Mouse (Mus musculus) urinary bladder, postnatal 25 days (tissue): Measurements from ENCODE around the gene Napa.
A peak's percentile ranks its signal among the peaks of the same experiment; 100 is the strongest.

ENCODE experiments used
- DNase-seq: peaks from one replicate; pipeline ENCODE4 v3.0.0; 2022; ENCODE audit warnings: low spot score

The Napa gene

DNA sequence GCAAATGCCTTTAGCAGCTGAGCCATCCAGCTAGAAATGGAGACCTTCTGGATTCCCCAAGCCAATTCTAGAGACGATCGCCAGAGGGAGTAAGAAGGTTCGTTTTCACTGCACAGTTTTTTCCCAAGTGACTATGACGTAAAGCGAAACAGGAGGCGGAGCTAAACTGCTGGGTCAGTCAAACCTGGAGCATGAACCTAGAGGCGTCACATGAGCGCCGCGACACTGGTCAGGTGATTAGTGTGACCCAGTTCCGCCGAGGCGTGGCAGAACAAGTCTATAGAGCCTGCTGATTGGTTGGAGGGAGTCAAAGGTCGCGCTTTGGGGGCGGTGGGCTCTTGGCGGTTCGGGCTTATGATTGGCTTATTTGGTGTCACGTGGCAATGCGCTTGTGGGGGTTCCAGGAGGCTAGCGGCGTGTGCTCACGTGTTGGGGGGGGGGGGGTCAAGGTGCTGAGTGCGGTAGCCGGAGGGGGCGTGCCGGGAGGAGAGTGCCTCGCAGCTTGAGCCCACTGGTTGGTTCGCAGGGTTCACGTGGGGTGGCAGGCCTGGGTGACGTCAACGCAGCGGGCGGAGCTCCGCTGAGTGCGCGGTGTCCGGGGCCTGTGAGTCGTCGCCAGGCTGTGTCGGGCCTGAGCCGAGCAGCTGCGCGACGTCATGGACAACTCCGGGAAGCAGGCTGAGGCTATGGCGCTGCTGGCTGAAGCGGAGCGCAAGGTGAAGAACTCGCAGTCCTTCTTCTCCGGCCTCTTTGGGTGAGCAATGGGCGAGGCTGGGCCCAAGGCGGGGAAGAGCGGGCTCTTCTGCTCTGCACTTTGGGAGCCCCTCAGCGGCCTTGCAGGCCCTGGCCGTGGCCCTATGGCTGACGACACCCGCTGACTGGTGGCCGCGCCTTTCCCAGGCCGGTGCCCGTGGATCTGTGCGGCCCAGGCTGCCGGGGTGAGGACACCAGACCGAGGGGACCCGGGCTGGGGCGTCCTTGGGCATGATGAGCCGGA is at the start of gene Napa:
TSS of gene Napa (plus strand) at position 438 of the 997 bp plus-strand sequence.
- DNase-seq: peak; percentile 93

DNA sequence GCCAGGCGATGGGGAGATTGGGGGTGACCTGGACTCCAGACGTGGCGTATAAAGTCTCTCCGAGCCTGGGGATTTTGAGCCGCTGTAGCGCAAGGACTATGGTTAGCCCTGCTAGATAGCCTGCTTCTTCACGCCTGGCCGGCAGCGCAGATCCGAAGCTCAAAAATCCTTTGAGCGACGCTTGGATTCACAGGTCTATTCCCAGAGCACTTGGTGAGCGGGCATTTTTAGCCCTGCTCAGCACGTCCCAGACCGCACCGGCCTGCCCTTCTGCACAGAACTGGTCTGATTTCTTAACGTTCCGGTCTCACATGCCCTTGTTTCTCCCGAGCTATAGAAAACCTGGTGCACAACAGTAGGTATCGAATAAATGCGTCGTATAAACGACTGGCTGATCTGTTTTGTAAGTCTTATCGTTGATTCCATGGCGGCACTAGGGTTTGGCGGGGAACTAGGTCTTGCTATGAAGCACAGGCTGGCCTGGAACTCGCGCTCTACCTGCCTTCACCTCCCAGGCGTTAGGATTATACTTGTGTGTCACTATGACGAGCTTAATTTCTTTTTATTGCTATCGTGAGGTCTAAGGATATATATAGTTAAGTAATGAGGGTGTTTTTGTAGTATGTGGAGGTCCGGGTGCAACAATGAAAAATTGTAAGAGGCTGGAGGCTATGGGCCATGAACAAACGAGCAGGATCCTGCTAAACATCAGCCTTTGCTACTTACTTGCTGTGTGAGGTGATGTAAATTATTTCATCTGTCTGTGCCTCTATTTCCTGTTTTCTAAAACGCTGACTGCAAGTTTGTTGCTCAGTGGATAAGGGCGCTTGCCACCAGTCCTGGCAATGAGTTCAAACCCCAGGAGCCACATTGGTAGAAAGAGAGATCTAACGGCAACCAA is 49.3 kb upstream of the Napa start:
- no peak for DNase-seq

DNA sequence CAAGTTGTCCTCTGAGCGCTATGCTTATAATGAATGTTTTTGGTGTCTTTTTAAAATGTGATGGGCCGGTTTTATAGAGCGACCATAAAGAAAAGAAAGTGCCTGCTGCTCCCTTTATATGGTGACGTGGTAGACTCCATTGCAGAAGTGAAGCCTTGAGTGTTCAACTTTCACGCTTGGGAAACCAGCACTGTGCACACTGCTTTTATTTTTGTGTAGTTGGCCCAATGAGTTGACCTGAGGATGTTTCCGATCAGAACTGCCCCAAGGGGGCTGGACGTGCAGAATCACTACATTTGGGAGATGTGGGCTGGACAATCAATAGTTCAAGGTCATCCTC is 48.7 kb upstream of the Napa start:
- no peak for DNase-seq

DNA sequence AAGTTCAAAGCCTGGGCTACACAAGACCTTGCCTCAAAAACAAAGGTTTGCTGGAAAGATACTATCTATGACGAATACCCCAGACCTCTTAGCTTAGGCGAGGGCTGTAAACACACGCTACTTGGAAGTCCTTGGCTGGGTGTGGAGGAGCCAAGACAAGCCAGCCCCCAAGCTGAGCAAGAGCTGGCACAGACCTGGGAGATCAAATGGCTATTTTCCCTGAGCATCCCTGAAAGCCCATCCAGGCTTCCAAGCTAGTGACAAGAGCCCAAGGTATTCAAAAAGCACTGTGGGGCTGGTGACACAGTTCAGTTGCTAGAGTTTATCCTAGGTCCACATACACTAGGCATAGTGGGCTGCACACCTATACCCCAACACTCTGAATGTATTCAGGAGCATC is 47.7 kb upstream of the Napa start:
- DNase-seq: no peak

DNA sequence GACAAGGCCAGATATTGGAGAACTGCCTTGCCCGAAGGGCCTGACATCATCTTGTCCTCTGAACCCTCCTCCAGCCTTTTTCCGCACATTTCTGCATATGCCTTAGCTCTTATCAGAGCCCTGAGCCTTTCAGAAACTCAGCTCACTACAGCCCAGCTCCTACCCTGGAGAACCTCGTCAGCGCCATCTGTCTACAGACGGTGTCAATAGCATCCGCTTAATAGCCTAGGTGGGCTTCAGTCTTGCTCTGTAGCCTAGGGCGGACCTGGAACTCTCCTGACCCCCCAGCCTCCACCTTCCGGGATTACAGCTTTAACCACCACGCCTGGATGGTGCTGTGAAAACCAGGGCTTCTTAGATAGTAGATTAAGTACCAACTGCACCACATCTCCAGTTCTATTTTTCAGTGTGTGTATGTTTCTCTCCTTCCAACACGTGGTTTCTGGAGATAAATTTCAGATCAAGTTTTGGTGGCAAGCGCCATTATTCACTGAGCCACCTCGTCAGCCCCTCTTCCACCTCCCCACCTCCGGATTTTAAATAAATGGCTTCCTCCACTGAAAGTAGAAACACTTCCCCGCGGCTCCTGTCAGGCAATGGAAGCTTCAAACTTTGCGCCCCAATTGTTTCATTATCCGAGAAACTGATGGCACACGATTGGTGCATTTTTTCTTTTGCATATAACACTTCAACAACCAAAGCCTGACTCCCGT is 46.2 kb upstream of the Napa start:
- DNase-seq: peak; percentile 73

DNA sequence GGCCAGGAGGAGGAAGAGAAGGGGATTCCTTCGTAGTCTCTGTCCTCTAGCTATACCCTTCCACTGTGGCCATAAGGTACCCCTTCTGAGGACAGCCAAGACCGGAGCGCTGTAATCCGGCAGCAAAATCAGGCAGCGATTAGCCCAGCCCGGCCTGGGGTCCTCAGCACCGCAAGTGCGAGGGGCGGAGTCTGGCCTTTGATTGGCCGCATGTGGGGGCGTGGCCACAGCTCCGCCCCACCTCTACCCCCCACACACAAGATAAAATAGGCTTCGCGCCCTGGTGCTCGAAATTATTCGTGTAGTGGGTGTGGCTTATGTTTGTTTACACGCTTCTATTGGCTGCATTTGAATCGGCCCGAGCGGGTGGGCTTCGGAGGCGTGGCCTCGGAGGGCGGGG is 45.6 kb upstream of the Napa start:
- DNase-seq: peak; percentile 89

DNA sequence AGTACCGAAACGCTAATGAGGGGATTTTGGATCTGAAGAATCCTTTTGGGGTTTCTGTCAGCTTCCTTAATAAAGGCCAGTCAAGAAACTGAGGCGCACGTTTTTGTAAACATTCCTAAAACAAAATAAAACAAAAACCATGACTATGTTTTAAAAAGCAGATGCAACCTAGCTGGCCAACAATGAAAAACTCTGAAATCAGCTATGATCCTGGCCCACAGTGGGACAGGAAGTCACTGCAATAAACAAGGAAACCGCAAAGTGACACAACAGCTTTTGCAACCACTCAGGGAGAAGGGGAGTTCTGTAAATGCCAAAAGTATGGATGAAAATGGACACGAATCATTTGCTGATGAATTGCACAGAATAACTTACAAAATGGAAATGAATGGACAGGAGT is 45.2 kb upstream of the Napa start:
- no peak for DNase-seq

DNA sequence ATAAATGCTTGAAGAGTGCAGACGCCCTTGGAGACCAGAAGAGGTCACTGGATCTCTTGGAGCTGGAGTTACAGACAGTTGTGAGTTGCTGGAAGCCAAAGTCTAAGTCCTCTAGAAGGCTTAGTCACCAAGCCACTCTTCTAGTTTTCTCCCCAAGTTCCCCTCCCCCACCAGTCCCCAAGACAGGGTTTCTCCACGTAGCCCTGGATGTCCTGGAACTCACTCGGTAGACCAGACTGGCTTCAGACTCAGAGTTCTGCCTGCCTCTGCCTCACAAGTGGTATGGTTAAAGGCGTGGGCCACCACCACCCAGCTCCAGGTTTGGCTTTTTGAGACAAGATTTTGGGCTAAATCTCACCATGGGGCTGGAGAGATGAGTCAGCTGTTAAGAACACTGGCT is 43.3 kb upstream of the Napa start:
- no peak for DNase-seq

DNA sequence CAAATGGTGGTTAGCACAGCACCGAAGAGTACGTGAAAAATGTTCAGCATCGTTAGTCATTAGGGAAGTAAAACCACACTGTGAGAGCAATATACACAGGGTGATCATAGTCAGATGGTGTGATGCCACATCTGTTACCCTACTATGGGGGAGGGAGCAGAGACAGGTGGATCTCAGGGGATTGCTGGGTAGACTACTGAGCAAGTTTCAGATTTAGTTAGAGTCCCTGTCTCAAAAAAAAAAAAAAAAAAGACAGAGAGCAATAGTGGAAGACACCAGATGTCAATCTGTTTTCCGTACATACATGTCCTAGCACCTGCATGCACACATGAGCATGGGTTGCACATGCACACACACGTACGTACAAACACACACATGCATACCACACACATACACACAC is 42.6 kb upstream of the Napa start:
- no peak for DNase-seq

DNA sequence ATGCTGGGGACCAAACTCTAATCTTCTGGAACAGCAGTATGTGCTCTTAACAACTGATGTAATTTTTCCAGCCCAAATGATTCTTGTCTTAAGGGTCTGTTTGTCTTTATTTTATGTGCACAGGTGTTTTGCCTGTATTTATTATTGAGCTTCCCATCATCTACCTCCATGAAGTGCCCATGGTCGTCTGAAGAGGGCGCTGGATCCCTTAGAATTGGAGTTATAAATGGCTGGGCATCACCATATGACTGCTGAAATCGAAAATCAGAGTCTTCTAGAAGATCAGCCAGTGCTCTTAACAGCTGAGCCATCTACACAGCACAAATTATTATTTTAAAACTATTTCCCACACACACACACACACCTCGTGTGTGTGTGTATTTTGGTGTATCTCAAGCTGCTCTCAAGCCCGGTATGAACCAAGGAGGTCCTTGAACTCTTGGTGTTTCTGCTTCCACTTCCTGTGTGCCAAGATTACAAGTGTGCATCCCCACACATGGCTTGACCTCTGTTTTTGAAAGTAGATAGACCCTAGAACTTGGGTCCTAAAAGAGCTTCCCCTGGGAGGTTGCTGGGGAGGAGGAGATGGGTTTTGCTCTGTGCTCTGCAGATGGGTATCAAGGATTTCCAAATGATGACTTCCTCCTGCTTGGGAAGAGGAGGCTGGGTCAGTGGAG is 41.7 kb upstream of the Napa start:
- DNase-seq: no peak

DNA sequence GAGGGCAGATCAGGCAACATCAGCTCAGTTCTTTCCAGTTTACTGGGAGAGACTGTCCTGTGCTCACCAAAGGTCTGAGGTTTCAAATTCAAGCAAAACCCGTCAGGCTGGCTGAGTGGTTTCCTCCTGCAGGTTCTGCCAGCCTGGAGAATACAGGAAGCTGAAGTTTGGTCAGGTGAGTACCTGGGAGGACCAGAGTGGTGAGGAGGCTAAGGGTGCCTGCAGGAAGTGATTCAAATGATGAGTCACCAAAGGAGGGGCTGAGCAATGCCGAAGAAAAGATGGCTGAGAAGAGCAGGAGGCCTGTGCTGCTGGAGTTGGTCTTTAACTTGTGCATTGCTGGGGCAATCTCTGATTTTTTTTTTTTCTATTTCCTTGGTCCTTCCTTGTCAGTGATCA is 41.1 kb upstream of the Napa start:
- peak; percentile 68 for DNase-seq

DNA sequence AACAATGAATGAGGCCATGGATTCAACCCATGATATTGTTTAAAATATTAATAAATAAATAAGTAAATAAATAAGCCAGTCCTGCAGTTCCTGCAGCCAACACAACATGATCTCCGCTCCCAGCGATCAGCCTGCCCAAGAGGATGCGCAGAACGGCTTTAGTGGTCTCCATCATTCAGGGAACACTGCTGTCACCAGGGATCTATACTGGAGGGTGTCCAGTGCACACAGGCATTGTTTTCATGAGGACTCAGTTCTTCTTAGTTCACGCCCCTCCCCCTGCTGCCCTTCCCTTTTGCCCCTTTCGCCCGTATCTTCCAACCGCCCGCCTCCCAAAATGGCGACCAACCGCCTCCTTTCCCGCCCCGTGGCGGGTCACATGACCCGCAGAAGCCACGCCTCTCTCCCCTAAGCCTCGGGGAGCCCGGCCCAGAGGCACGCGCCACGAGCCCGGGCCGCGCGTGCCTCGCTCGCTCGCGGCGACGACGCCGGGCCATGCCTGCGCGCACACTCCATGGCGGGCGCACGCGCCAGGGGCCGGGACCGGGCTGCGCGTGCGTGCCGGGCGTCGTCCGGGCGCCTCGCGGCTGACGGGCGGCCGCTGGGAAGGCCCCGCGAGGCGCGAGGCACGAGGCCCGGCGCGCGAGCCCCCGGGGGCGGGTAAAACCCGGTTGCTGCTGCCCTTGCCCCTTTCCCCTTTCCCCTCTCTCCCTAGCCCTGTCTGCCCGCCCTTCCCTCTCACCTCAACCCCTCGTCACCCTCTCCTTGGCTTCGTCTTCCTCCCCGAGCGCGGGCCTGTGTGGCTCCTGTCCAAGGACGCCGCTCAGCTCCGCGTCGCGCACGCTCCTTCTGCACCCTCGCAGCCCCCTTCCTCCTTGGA is 36.8 kb upstream of the Napa start, which contains the start of gene Zfp541:
TSS of gene Zfp541 (plus strand) at position 596 of the 880 bp plus-strand sequence.
- DNase-seq: no peak

DNA sequence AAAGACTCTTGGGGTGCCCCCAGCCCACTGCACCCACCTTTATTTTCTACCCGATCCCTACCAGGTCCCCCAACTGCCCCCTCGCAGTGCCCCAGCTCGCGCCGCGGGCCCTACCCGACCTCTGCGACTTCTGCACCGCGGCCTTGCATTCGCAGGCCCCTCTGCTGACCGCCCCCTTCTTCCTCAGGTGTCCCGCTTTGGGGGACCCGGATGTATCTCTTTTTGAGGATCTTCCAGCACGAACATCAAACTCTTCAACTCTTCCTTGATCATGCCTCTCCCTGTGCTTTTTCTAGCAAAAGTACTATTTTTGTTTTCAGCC is 36.2 kb upstream of the Napa start:
- no peak for DNase-seq

DNA sequence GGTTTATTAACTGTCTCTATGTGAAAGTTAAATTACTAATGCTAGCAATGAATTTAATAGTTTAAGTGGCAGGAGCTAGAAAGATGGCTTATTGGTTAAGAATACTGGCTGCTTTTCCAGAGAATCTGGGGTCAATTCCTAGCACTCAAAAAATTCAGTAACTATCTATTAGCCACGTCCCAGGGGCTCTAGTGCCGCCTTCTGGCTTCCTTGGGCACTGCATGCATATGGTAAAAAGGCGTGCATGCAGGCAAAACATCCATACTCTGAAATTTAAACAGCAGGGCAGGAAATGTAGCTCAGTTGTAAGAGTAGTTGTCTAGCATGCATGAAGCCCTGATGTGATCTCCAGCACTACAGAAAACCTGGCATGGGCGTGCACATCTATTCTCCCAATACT is 34.8 kb upstream of the Napa start:
- no peak for DNase-seq

DNA sequence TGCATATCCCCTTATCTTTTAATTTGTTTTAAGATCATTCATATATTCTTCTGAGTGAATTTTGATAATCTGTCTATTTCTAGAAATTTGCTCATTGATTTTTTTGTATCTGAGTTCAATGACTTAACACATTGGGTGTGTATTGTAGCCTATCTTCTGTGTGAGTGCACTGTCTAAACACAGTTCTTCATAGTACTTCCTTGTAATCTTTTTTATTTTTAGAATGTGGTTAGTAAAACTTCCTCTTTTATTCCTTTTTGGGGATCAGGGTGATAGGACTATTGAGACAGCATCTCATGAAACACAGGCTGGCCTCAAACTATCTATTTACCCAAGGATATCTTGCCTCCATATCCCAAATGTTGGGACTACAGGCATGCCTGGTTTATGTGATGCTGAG is 27.4 kb upstream of the Napa start:
- no peak for DNase-seq

DNA sequence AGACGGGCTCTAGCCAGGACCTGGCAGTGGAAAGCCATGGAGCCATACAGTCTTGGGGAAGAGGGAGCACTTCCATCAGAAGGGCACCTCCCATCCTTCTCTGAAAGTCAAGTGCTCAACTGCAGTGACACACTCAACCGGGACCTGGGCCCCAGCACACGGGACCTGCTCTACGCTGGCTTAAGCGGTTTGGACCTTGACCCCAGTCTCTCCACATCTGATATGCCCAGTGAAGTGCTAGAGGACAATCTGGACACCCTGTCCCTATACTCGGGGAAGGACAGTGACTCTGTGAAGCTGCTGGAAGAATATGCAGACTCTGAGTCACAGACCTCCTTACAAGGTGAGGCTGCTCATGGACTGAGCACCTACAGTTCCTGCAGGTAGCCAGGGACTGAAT is 26.4 kb upstream of the Napa start:
- no peak for DNase-seq

DNA sequence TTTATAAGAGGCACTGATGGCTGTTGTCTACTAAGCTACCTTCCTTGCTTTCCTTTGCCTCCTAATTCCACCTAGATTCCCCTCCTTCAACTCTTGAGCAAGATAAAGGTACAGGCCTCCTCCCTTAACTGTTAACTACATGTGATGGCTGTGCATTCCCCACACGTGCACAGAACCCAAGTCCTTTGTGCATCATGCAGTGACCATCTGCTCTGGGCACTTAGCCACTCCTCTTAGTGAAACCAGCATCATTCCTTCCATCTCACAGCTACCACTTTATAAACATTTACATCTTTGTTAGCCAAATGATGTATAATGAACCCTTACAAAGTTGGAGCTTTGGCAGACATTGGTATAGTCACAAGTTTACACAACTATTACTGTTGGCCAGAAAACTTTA is 18.3 kb upstream of the Napa start:
- no peak for DNase-seq

DNA sequence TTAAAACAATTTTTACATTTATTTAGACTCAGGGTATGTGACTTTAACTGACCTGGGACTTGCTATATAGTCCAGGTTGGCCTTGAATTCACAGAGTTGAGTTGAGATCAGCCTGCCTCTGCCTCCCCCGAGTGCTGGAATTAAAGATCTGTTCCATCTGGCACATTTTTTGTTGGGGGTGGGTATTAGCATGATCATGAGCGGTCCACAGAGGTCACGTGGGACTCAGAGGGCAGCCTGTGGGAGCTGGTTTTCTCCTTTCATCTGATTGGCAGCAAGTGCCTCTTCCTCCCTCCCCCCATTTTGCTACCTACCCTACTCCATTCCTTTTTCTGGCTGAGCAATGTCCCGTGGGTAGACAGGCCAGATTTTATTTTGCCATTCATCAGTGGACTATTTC is 17.7 kb upstream of the Napa start:
- no peak for DNase-seq

DNA sequence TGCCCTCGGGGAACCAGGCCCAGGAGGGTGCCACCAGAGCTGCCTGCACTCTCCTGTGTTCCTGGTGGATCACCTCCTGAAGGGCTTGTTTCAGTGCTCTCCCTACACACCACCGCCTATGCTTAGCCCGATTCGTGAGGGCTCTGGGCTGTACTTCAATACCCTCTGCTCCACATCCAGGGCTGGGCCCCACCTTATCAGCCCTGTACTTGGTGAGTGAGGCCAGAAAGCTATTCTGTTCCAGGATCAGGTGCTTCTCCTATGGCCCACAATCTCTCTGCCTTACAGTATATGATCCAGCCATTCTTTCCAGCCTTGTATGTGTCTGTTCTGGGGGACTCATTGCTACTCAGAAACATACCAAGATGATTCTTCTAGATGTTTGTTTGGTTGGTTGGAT is 14.9 kb upstream of the Napa start:
- no peak for DNase-seq

DNA sequence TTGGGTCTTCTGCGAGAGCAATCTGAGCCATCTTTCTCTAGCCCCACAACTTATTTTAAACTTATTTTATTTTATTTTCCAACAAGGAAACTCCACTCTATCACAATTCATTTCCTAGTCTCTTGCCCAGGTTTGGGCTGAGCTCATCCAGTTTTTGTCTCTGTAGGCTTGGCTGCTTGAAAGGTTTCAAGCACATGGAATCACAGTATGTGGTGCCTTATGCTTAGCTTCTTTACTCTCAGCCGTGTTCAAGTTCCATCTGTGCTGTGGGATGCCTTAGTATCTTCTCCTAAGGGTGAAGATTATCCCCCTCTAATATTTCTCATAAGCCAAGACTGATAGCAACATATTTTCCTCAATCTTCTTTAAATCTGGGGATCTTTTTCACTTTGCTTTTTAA is 10.7 kb upstream of the Napa start:
- DNase-seq: no peak

DNA sequence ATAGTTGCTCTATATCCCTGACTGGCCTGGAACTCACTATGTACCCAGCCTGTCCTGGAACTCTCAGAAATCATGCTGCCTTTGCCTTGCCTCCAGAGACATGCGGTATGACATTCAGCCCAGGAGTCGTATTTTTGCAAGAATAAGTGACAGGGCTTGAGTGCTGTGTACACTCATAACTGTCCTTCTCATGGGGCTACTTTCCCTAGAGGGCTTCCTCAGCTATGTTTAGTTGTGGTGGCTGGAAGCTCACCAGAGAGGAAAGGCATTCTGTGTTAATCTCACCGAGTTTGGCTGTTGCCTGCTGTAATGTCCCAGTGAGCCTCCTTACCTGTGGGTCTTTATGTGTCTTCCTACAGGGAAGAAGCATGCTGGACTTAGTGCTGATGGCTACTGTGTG is 3.7 kb upstream of the Napa start:
- no peak for DNase-seq
